Mouse (Mus musculus): ENCODE results near the gene Rfx1.

- TF ChIP-seq POLR2A (IDR thresholded peaks at IDR 0.05; ENCODE audit: borderline replicate concordance, extremely low read depth, insufficient read depth, insufficient read length, poor library complexity, severe bottlenecking) (no peak), CTCF (IDR thresholded peaks at IDR 0.05; ENCODE audit: borderline replicate concordance, extremely low read depth, insufficient read depth, insufficient read length) (no peak)
These were observed 9.8 kb downstream of the Rfx1 start for GRCm38 (mm10) chr8:84076412-84076811.

Measured in brain, embryonic 14.5 days (tissue).